ENCODE assay signal across 23 mouse cellular contexts in genomic region chr3:139922267-139922666, GRCm38 (mm10).
DNase-seq lines count a peak whose midpoint lies in the region; ATAC-seq and TF ChIP-seq lines count a peak whose summit lies in the region.
"Had no signal": no experiment of that assay in that cellular context is flagged by ENCODE, and none has a peak within 500 bp of the region (broad histone marks: within the 10 kb centered on the region; RNA-seq: fewer than 3 reads in every experiment).

No protein-coding gene starts in this region.

- DNase-seq in forebrain, embryonic 14.5 days (ENCODE audit: low spot score) = peak; percentile 47
- DNase-seq in forebrain, embryonic 11.5 days (ENCODE audit: low spot score) = no peak
- peak; percentile 26 for DNase-seq in 416B (ENCODE audit: low read depth)
- peak; percentile 44 for DNase-seq in brain, embryonic 14.5 days (ENCODE audit: low read depth)
- DNase-seq in kidney, postnatal 36 days = no peak
- DNase-seq: adrenal gland, adult 8-10 months; adrenal gland, postnatal 14 days; adrenal gland, postnatal 36 days; cerebellum, adult 11 months; cerebellum, adult 18-20 months; cerebellum, adult 8-10 months; cerebellum, adult 9-11 months; cerebellum, postnatal 14 days; cerebellum, postnatal 36 days; embryo, embryonic 11 days; forebrain, postnatal 0 days had no signal

- H3K9me3 ChIP-seq in forebrain, embryonic 14.5 days (replicated peaks; ENCODE audit: control insufficient read depth, low read length) = no peaks in the 10 kb centered on the region
- no peaks in the 10 kb centered on the region for H3K9me3 ChIP-seq in forebrain, embryonic 11.5 days (ENCODE audit: control insufficient read depth, low read length)
- H3K9me3 ChIP-seq: embryonic facial prominence, embryonic 13.5 days; embryonic facial prominence, embryonic 15.5 days; forebrain, embryonic 12.5 days; forebrain, embryonic 15.5 days had no signal

- no peaks in the 10 kb centered on the region for H3K4me1 ChIP-seq in forebrain, embryonic 14.5 days (ENCODE audit: control insufficient read depth, insufficient read depth, low read length)
- no peaks in the 10 kb centered on the region for H3K4me1 ChIP-seq in forebrain, embryonic 11.5 days (replicated peaks; ENCODE audit: control insufficient read depth, insufficient read depth, low read length)
- H3K4me1 ChIP-seq: embryonic facial prominence, embryonic 13.5 days; embryonic facial prominence, embryonic 15.5 days; forebrain, embryonic 12.5 days had no signal

- 48% methylated on average over 3 of the region's 3 CpGs for WGBS in forebrain, embryonic 14.5 days
- 79% methylated on average over 3 of the region's 3 CpGs for WGBS in forebrain, embryonic 11.5 days

- no peak for TF ChIP-seq CTCF in brain, embryonic 14.5 days (IDR thresholded peaks at IDR 0.05; ENCODE audit: borderline replicate concordance, extremely low read depth, insufficient read depth, insufficient read length)

- no peak overlapping the region for H3K27ac ChIP-seq in forebrain, embryonic 14.5 days (ENCODE audit: low read depth, low read length)
- H3K27ac ChIP-seq in forebrain, embryonic 11.5 days (ENCODE audit: low read depth, low read length) = no peak overlapping the region
- H3K27ac ChIP-seq: embryonic facial prominence, embryonic 13.5 days; embryonic facial prominence, embryonic 15.5 days; forebrain, embryonic 12.5 days; forebrain, embryonic 15.5 days had no signal

- no peak overlapping the region for H3K4me3 ChIP-seq in forebrain, embryonic 14.5 days (ENCODE audit: low read depth, low read length)
- H3K4me3 ChIP-seq in forebrain, embryonic 11.5 days (ENCODE audit: low read depth, low read length) = no peak overlapping the region
- H3K4me3 ChIP-seq: embryonic facial prominence, embryonic 13.5 days; embryonic facial prominence, embryonic 15.5 days; erythroblast, embryonic 14.5 days; forebrain, embryonic 12.5 days; forebrain, embryonic 15.5 days had no signal

- H3K9ac ChIP-seq in forebrain, embryonic 14.5 days (ENCODE audit: low read length) = no peak overlapping the region
- H3K9ac ChIP-seq in forebrain, embryonic 11.5 days (ENCODE audit: low read length) = no peak overlapping the region
- H3K9ac ChIP-seq: embryonic facial prominence, embryonic 13.5 days; embryonic facial prominence, embryonic 15.5 days; forebrain, embryonic 12.5 days; forebrain, embryonic 15.5 days; forebrain, postnatal 0 days had no signal

- H3K27me3 ChIP-seq in forebrain, embryonic 14.5 days (replicated peaks; ENCODE audit: control insufficient read depth, insufficient read depth, low read length) = no peaks in the 10 kb centered on the region
- no peaks in the 10 kb centered on the region for H3K27me3 ChIP-seq in forebrain, embryonic 11.5 days (ENCODE audit: control insufficient read depth, insufficient read depth, low read length)
- H3K27me3 ChIP-seq: embryonic facial prominence, embryonic 13.5 days; embryonic facial prominence, embryonic 15.5 days; forebrain, embryonic 12.5 days; forebrain, embryonic 15.5 days; Patski had no signal

- no peak for TF ChIP-seq POLR2A in brain, embryonic 14.5 days (IDR thresholded peaks at IDR 0.05; ENCODE audit: borderline replicate concordance, extremely low read depth, insufficient read depth, insufficient read length, poor library complexity, severe bottlenecking)

- ATAC-seq in forebrain, embryonic 14.5 days = no peak
- ATAC-seq in forebrain, embryonic 11.5 days (replicated peaks; ENCODE audit: low FRiP score) = no peak
- ATAC-seq: activated CD4-positive, CD25-positive, alpha-beta regulatory T cell, adult 4 months; forebrain, embryonic 15.5 days; forebrain, postnatal 0 days; Patski had no signal

- H3K36me3 ChIP-seq in forebrain, embryonic 14.5 days (ENCODE audit: control insufficient read depth, insufficient read depth, low read length) = no peaks in the 10 kb centered on the region
- H3K36me3 ChIP-seq in forebrain, embryonic 11.5 days (ENCODE audit: control insufficient read depth, insufficient read depth, low read length) = no peaks in the 10 kb centered on the region
- H3K36me3 ChIP-seq: embryonic facial prominence, embryonic 13.5 days; embryonic facial prominence, embryonic 15.5 days; forebrain, embryonic 12.5 days; forebrain, embryonic 15.5 days had no signal

- H3K4me2 ChIP-seq in forebrain, embryonic 14.5 days (ENCODE audit: low read length) = no peak overlapping the region
- no peak overlapping the region for H3K4me2 ChIP-seq in forebrain, embryonic 11.5 days (ENCODE audit: low read depth, low read length, severe bottlenecking)
- H3K4me2 ChIP-seq: embryonic facial prominence, embryonic 13.5 days; embryonic facial prominence, embryonic 15.5 days; forebrain, embryonic 12.5 days; forebrain, embryonic 15.5 days had no signal

Comparison
In these comparisons a context has a peak if more than half of its experiments do, and no peak if none do; other contexts are left out.
1. DNase-seq: peak in forebrain, embryonic 14.5 days (single experiment), 416B (single experiment) and brain, embryonic 14.5 days (single experiment); none in forebrain, embryonic 11.5 days (single experiment) and kidney, postnatal 36 days (0 of 2).